Mouse (Mus musculus) midbrain, embryonic 12.5 days (tissue): ENCODE results near the gene Alyref. TPM values are rescaled to one million over a fixed set of nuclear protein-coding genes. Genes with fewer than 3 reads are reported as not detected.

Experiments used
- ATAC-seq: fragments of 200-750 bp; cut with Nextera tagmentation; 2 replicates; pipeline ENCODE4 v1.8.0; 2017; ENCODE audit warnings: low read depth, moderate TSS enrichment, moderate library complexity; ENCODE audit not compliant: low FRiP score
- H3K27ac ChIP-seq: fragments of 300-500 bp; sonication (generic); replicated peaks from 2 replicates; pipeline ENCODE4 v1.5.1; 2016; ENCODE audit warnings: mild to moderate bottlenecking
- H3K27me3 ChIP-seq: fragments of 300-500 bp; sonication (generic); 2 replicates; pipeline ENCODE4 v1.6.1; 2016; ENCODE audit warnings: mild to moderate bottlenecking
- H3K36me3 ChIP-seq: fragments of 300-500 bp; sonication (generic); 2 replicates; pipeline ENCODE4 v1.6.1; 2016
- H3K4me1 ChIP-seq: fragments of 300-500 bp; sonication (generic); 2 replicates; pipeline ENCODE4 v1.6.1; 2016
- H3K4me2 ChIP-seq: fragments of 300-500 bp; sonication (generic); replicated peaks from 2 replicates; pipeline ENCODE4 v1.6.1; 2016; ENCODE audit warnings: mild to moderate bottlenecking, moderate library complexity
- H3K4me3 ChIP-seq: fragments of 300-500 bp; sonication (generic); 2 replicates; pipeline ENCODE4 v1.5.1; 2016; ENCODE audit warnings: mild to moderate bottlenecking
- H3K9ac ChIP-seq: fragments of 300-500 bp; sonication (generic); replicated peaks from 2 replicates; pipeline ENCODE4 v1.6.1; 2016; ENCODE audit warnings: mild to moderate bottlenecking, moderate library complexity
- H3K9me3 ChIP-seq: fragments of 300-500 bp; sonication (generic); 2 replicates; pipeline ENCODE4 v1.6.1; 2016; ENCODE audit warnings: mild to moderate bottlenecking
- WGBS: fragments of 180-500 bp; shearing (Covaris S2); methylation state at CpG from one replicate; pipeline ENCODE4 v1.1.7; 2016; 5-methylcytosine and 5-hydroxymethylcytosine counted together
- microRNA-seq: library from miRNA; unstranded; fragments of <30 nt; microRNA quantifications from one replicate; pipeline ENCODE4, GENCODE M21; 2017
- polyA plus RNA-seq: library from polyadenylated mRNA; unstranded; fragments of >200 nt; fragmentation: Nextera tagmentation; extraction: Ambion mirVana; gene quantifications from 2 replicates; pipeline ENCODE4 v1.2.1, GENCODE M21; 2016

The Alyref gene
- polyA plus RNA-seq, 1 experiment from 2014 or later = 655 TPM

- Histone ChIP-seq H3K27ac (no peak overlapping the region), H3K9ac (no peak overlapping the region), H3K27me3 (0 out of 2 replicates have a peak, but pooled peaks cover 1% of the 10 kb centered on the region), H3K9me3 (no peaks in the 10 kb centered on the region), H3K4me1 (peaks cover 16% of the 10 kb centered on the region), H3K4me3 (no peak overlapping the region), H3K4me2 (no peak overlapping the region), H3K36me3 (peaks cover 46% of the 10 kb centered on the region)
- no peak for ATAC-seq
- WGBS = 91% methylated on average over 6 of the region's 6 CpGs
These were observed 55.8 kb downstream of the Alyref start for GRCm38 (mm10) chr11:120542376-120542775.

Small RNAs within 50 kb of the gene (microRNA-seq; reads per million reads assigned to microRNA genes)
- 1.9 reads per million for gene Mir6936

Other genes with a start within 250 kb of the Alyref start
- gene Actg1, start 249.8 kb downstream of the Alyref start, polyA plus RNA-seq = 3,175 and 3,231 TPM in 2 replicates
- 1.4 and 1.5 TPM in 2 replicates for gene Fscn2, start 236.8 kb downstream of the Alyref start, polyA plus RNA-seq
- gene Faap100, start 219.6 kb downstream of the Alyref start, polyA plus RNA-seq = 51.3 and 55.4 TPM in 2 replicates
- gene Nploc4, start 160.7 kb downstream of the Alyref start, polyA plus RNA-seq = 51.8 and 54.6 TPM in 2 replicates
- gene Tspan10, start 155.7 kb downstream of the Alyref start, polyA plus RNA-seq = not detected in 2 replicates
- gene Pde6g, start 144.9 kb downstream of the Alyref start, polyA plus RNA-seq = 0.20 TPM in 1 of 2 replicates, not detected in the other
- 11.7 and 11.9 TPM in 2 replicates for gene Oxld1, start 140.3 kb downstream of the Alyref start, polyA plus RNA-seq
- gene Ccdc137, start 140.2 kb downstream of the Alyref start, polyA plus RNA-seq = 30.1 and 35.1 TPM in 2 replicates
- 56.4 and 58.8 TPM in 2 replicates for gene Arl16, start 130.8 kb downstream of the Alyref start, polyA plus RNA-seq
- 112 and 118 TPM in 2 replicates for gene Mrpl12, start 113.8 kb downstream of the Alyref start, polyA plus RNA-seq
- gene Slc25a10, start 106.5 kb downstream of the Alyref start, polyA plus RNA-seq = 37.7 and 38.8 TPM in 2 replicates
- gene Gcgr, start 67.7 kb downstream of the Alyref start, polyA plus RNA-seq = 0.18 and 0.29 TPM in 2 replicates
- gene Mcrip1, start 48.6 kb downstream of the Alyref start, polyA plus RNA-seq = 212 and 232 TPM in 2 replicates
- gene Ppp1r27, start 47.2 kb downstream of the Alyref start, polyA plus RNA-seq = not detected in 2 replicates
- 384 and 418 TPM in 2 replicates for gene P4hb, start 25.1 kb downstream of the Alyref start, polyA plus RNA-seq
- gene Arhgdia, start 16.7 kb downstream of the Alyref start, polyA plus RNA-seq = 504 and 557 TPM in 2 replicates
- 165 and 182 TPM in 2 replicates for gene Anapc11, start 56 bp upstream of the Alyref start, polyA plus RNA-seq
- gene Npb, start 10.1 kb upstream of the Alyref start, polyA plus RNA-seq = 0.98 TPM in 1 of 2 replicates, not detected in the other
- gene Pcyt2, start 19.6 kb upstream of the Alyref start, polyA plus RNA-seq = 148 and 157 TPM in 2 replicates
- gene Sirt7, start 26.9 kb upstream of the Alyref start, polyA plus RNA-seq = 40.4 and 48.2 TPM in 2 replicates
- gene Mafg, start 35.2 kb upstream of the Alyref start, polyA plus RNA-seq = 33.3 and 36.8 TPM in 2 replicates
- gene Pycr1, start 45.4 kb upstream of the Alyref start, polyA plus RNA-seq = 31.6 and 34.1 TPM in 2 replicates
- 0.99 TPM in 1 of 2 replicates, not detected in the other for gene Myadml2, start 49.8 kb upstream of the Alyref start, polyA plus RNA-seq
- gene Notum, start 62.8 kb upstream of the Alyref start, polyA plus RNA-seq = 0.58 and 0.87 TPM in 2 replicates
- 149 and 154 TPM in 2 replicates for gene Aspscr1, start 74.6 kb upstream of the Alyref start, polyA plus RNA-seq
- gene Cenpx, start 115.4 kb upstream of the Alyref start, polyA plus RNA-seq = 120 and 121 TPM in 2 replicates
- gene Lrrc45, start 115.6 kb upstream of the Alyref start, polyA plus RNA-seq = 74.5 and 75.1 TPM in 2 replicates
- 70.5 and 74.2 TPM in 2 replicates for gene Rac3, start 123.1 kb upstream of the Alyref start, polyA plus RNA-seq
- 11.8 and 14.6 TPM in 2 replicates for gene Dcxr, start 128.9 kb upstream of the Alyref start, polyA plus RNA-seq
- 2.0 and 2.3 TPM in 2 replicates for gene Cbr2, start 133.7 kb upstream of the Alyref start, polyA plus RNA-seq
- 5.4 and 6.8 TPM in 2 replicates for gene Hmga1b, start 164.4 kb upstream of the Alyref start, polyA plus RNA-seq
- gene Rfng, start 185.8 kb upstream of the Alyref start, polyA plus RNA-seq = 63.4 and 66.4 TPM in 2 replicates
- gene Gps1, start 185.9 kb upstream of the Alyref start, polyA plus RNA-seq = 235 and 248 TPM in 2 replicates
- 64.2 and 67.6 TPM in 2 replicates for gene Dus1l, start 198.0 kb upstream of the Alyref start, polyA plus RNA-seq
- 139 and 140 TPM in 2 replicates for gene Fasn, start 226.2 kb upstream of the Alyref start, polyA plus RNA-seq